Mouse (Mus musculus): ENCODE results near the gene Itgb1bp1. TPM values are rescaled to one million over a fixed set of nuclear protein-coding genes. Genes with fewer than 3 reads are reported as not detected.

The Itgb1bp1 gene
- polyA plus RNA-seq, 1 experiment from 2014 or later, result 50.9 TPM

DNA sequence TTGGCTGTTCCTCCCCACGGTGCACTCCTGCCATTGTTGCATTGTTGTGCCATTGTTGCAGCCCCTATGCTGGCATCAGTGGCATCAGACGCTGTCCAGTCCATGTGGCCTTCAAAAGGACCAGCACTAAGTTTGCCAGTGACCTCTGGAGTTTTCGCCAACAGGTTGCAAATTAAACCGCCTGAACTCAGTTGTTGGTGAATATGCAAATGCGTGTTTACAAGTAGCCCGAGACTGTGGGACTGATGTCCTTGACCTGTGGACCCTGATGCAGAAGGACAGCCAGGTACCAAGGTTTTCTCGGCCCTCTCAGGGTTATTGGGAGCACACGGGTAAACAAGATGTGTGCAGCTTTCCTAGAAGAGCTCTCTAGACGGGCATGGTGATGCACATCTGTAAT is 35.1 kb upstream of the Itgb1bp1 start:
- no peaks in the 10 kb centered on the region for H3K4me1 ChIP-seq (replicated peaks; ENCODE audit: insufficient read depth, low read length)
- WGBS, result 81% methylated on average over 9 of the region's 9 CpGs
- peak overlapping the region; percentile 31; the same call in 1 of the 2 replicates for H3K27ac ChIP-seq
- no peak overlapping the region for H3K4me3 ChIP-seq (replicated peaks; ENCODE audit: low read depth, low read length)
- no peaks in the 10 kb centered on the region for H3K27me3 ChIP-seq (ENCODE audit: insufficient read depth, low read length)
- H3K9ac ChIP-seq (ENCODE audit: low read depth, low read length), result no peak overlapping the region
- H3K9me3 ChIP-seq (replicated peaks; ENCODE audit: low read length), result no peaks in the 10 kb centered on the region
- no peak for TF ChIP-seq CTCF (IDR thresholded peaks at IDR 0.05; ENCODE audit: low read depth)
- ATAC-seq (replicated peaks; ENCODE audit: low FRiP score, low read depth) (no peak), DNase-seq (ENCODE audit: low spot score) (no peak)
- no peak overlapping the region for H3K4me2 ChIP-seq (ENCODE audit: low read length)
- H3K36me3 ChIP-seq (ENCODE audit: insufficient read depth, low read length), result peaks cover 33% of the 10 kb centered on the region

DNA sequence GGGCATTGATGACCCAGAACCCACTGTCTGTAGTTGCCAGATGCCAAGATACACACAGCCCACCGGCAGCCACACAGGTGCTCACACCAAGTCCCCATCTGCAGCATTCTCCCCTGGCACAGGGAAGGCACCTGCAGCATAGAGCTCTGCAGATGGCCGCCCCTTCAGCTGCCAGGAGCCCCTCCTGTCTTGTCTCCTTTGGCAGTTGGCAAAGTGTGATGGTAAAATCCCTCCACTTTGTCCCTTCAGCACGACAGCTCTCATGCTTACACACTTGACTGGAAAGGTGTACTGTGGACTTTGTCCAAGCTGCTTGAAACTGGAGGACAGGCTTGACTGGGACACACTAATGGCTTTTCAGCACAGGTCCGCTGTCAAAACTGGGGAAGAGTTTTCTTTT is 34.2 kb upstream of the Itgb1bp1 start:
- Histone ChIP-seq H3K4me1 (replicated peaks; ENCODE audit: insufficient read depth, low read length) (no peaks in the 10 kb centered on the region), H3K4me2 (ENCODE audit: low read length) (no peak overlapping the region), H3K9me3 (replicated peaks; ENCODE audit: low read length) (no peaks in the 10 kb centered on the region), H3K9ac (ENCODE audit: low read depth, low read length) (no peak overlapping the region), H3K27ac (0 out of 2 replicates have a peak overlapping the region, but pooled peaks have one; percentile 31), H3K4me3 (replicated peaks; ENCODE audit: low read depth, low read length) (no peak overlapping the region), H3K36me3 (ENCODE audit: insufficient read depth, low read length) (peaks cover 27% of the 10 kb centered on the region), H3K27me3 (ENCODE audit: insufficient read depth, low read length) (no peaks in the 10 kb centered on the region)
- no peak for TF ChIP-seq CTCF (IDR thresholded peaks at IDR 0.05; ENCODE audit: low read depth)
- no peak for DNase-seq (ENCODE audit: low spot score)
- WGBS, result 83% methylated on average over 4 of the region's 4 CpGs
- ATAC-seq (replicated peaks; ENCODE audit: low FRiP score, low read depth), result no peak

DNA sequence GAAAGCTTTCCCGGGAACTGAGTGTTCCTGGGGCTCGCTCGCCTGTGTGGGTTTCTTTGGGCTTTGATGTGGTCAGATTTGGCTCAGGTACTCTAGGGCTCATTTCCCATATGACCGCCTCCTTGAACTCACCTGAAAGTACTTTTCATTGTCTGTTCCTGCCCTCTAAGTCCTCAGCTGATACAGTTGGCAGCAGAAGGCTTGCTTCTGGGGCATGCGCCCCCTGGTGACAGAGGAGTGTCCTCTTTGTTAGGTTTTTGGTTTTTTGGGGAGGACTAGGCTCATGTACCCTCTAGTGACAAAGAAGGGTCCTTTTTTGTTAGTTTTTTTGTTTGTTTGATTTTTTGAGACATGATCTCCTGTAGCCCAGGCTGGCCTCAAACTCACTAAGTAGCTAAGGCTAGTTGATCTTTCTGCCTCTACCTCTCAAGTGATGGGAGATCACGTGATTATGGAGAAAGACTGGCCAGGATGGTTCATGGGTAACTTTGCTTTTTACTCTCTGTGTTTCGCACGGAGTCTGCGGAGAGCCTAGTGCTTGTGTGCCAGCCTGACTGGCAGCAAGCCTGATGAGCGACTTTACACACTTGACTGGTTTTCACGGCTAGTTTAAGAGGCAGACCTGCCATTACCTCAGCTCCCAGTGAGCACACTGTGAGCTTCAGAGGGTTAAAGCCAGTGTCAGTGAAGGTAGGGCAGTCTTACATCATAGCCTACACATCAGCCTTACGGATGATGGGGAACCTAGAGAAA is 32.2 kb upstream of the Itgb1bp1 start:
- Histone ChIP-seq H3K9me3 (replicated peaks; ENCODE audit: low read length) (no peaks in the 10 kb centered on the region), H3K27me3 (ENCODE audit: insufficient read depth, low read length) (no peaks in the 10 kb centered on the region), H3K4me2 (ENCODE audit: low read length) (no peak overlapping the region), H3K27ac (no peak overlapping the region), H3K4me3 (replicated peaks; ENCODE audit: low read depth, low read length) (no peak overlapping the region), H3K36me3 (ENCODE audit: insufficient read depth, low read length) (peaks cover 30% of the 10 kb centered on the region), H3K9ac (ENCODE audit: low read depth, low read length) (no peak overlapping the region), H3K4me1 (replicated peaks; ENCODE audit: insufficient read depth, low read length) (no peaks in the 10 kb centered on the region)
- ATAC-seq (replicated peaks; ENCODE audit: low FRiP score, low read depth) (no peak), DNase-seq (ENCODE audit: low spot score) (peak; percentile 78)
- 61% methylated on average over 12 of the region's 12 CpGs for WGBS
- peak; percentile 81 for TF ChIP-seq CTCF (IDR thresholded peaks at IDR 0.05; ENCODE audit: low read depth)

DNA sequence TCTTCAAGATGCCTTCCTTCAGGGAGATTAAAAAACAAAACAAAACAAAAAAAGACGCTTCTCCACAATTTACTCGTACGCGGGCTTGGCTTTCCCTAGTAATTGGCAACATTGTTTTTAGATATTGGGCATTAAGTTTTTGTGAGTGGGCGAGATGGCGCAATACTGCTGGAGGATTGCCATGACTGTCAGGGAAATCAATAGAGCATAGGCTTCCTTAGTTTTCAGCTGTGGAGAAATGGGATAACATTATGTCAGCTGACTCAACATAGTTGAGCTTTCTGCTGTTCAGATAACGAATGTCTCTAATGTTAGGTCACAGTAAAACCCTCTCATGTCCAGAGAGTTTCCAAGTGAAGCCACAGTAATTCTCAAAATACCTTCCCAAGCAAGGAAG is 30.8 kb upstream of the Itgb1bp1 start:
- peak overlapping the region; percentile 73 for H3K9ac ChIP-seq (ENCODE audit: low read depth, low read length)
- no peaks in the 10 kb centered on the region for H3K9me3 ChIP-seq (replicated peaks; ENCODE audit: low read length)
- peak overlapping the region; percentile 79 for H3K4me3 ChIP-seq (replicated peaks; ENCODE audit: low read depth, low read length)
- H3K27me3 ChIP-seq (ENCODE audit: insufficient read depth, low read length), result no peaks in the 10 kb centered on the region
- DNase-seq (ENCODE audit: low spot score), result peak; percentile 14
- ATAC-seq (replicated peaks; ENCODE audit: low FRiP score, low read depth), result no peak
- no peaks in the 10 kb centered on the region for H3K4me1 ChIP-seq (replicated peaks; ENCODE audit: insufficient read depth, low read length)
- H3K27ac ChIP-seq, result peak overlapping the region; percentile 89
- 27% methylated on average over 7 of the region's 7 CpGs for WGBS
- H3K36me3 ChIP-seq (ENCODE audit: insufficient read depth, low read length), result peaks cover 28% of the 10 kb centered on the region
- no peak for TF ChIP-seq CTCF (IDR thresholded peaks at IDR 0.05; ENCODE audit: low read depth)
- H3K4me2 ChIP-seq (ENCODE audit: low read length), result peak overlapping the region; percentile 72

DNA sequence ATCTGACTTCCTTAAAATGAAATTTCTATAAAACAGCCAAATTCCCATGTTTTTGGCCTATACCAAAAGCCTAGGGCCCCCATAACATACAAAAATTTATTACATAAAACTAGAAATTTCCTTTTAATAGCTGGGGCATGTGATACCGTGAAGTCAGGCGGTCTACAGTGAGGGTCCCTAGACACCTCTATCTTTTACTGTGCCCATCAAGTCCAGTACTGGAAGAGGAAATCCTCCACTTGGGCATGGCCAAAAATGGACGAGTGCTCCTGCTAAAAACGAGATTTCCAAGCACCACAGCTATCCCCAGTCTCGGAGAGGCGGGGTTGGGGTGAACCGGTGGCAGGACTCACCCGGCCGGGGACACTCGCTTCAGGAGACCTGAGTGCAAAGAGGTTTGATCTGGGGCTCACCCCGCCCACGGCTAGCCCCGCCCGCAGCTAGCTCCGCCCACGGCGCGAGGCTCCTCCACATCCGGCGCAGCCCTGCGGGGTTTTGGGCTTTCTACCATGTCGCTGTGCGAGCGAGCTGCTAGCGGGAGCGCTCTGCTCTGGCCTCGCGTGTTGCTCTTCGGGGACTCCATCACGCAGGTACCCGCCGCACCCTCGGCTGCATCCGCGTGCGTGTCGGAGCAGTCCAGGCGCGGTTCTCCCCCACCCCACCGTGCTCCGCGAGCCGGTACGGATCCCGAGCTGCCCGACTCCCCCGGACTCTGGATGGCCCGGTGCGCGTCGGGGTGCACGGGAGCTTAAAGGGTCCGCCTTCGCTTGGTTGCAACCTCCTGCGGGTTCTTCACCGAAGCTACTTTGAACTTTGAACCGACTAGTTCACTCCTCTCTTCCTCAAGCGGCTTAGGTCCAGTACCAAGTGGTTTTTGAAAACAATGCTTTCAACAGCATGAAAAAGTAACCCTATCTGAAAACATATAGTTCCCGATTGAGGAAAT is 30.1 kb upstream of the Itgb1bp1 start, which contains the start of gene Iah1:
Iah1 (plus strand) TSS at position 467 of the 946 bp plus-strand sequence.
- WGBS, result 2% methylated on average over 59 of the region's 59 CpGs
- H3K9me3 ChIP-seq (replicated peaks; ENCODE audit: low read length), result no peaks in the 10 kb centered on the region
- H3K27ac ChIP-seq, result peak within 1 kb of the TSS; percentile 89
- peak within 1 kb of the TSS; percentile 79 for H3K4me3 ChIP-seq (replicated peaks; ENCODE audit: low read depth, low read length)
- peak; percentile 91 for ATAC-seq (replicated peaks; ENCODE audit: low FRiP score, low read depth)
- H3K4me2 ChIP-seq (ENCODE audit: low read length), result peak within 1 kb of the TSS; percentile 72
- peak within 1 kb of the TSS; percentile 73 for H3K9ac ChIP-seq (ENCODE audit: low read depth, low read length)
- H3K36me3 ChIP-seq (ENCODE audit: insufficient read depth, low read length), result peaks cover 24% of the 10 kb centered on the region
- no peak for TF ChIP-seq CTCF (IDR thresholded peaks at IDR 0.05; ENCODE audit: low read depth)
- no peaks in the 10 kb centered on the region for H3K4me1 ChIP-seq (replicated peaks; ENCODE audit: insufficient read depth, low read length)
- H3K27me3 ChIP-seq (ENCODE audit: insufficient read depth, low read length), result no peaks in the 10 kb centered on the region
- DNase-seq (ENCODE audit: low spot score), result peak; percentile 86

DNA sequence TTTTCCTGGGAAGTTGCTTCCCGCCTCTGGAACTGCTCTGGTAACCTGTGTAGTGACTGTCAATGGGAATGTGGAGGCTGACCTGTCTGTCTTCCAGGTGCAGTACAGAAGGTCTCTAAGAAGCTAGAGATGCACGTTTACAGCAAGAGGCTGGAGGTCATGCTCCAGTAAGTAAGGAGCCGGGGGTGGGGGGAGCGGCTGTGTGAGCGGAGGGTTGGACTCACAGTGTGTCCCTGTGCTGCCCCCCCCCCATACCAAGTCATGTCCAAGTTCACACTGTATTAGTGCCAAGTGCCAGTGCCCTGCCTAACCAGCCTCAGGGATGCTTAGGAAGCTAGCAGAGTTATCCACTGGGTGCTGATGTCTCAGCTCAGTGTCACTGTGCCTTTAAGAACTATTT is 26.1 kb upstream of the Itgb1bp1 start:
- H3K27me3 ChIP-seq (ENCODE audit: insufficient read depth, low read length), result no peaks in the 10 kb centered on the region
- H3K27ac ChIP-seq, result no peak overlapping the region
- H3K36me3 ChIP-seq (ENCODE audit: insufficient read depth, low read length), result peaks cover 47% of the 10 kb centered on the region
- DNase-seq (ENCODE audit: low spot score), result no peak
- ATAC-seq (replicated peaks; ENCODE audit: low FRiP score, low read depth), result peak; percentile 19; the same call in 1 of the 2 replicates
- H3K9ac ChIP-seq (ENCODE audit: low read depth, low read length), result no peak overlapping the region
- no peak for TF ChIP-seq CTCF (IDR thresholded peaks at IDR 0.05; ENCODE audit: low read depth)
- H3K4me3 ChIP-seq (replicated peaks; ENCODE audit: low read depth, low read length), result no peak overlapping the region
- no peaks in the 10 kb centered on the region for H3K9me3 ChIP-seq (replicated peaks; ENCODE audit: low read length)
- H3K4me2 ChIP-seq (ENCODE audit: low read length), result no peak overlapping the region
- H3K4me1 ChIP-seq (replicated peaks; ENCODE audit: insufficient read depth, low read length), result no peaks in the 10 kb centered on the region
- WGBS, result 61% methylated on average over 5 of the region's 5 CpGs

Data from kidney, postnatal 0 days (tissue).